Mouse (Mus musculus): ENCODE measurements around the gene Pcyt2. TPM values are rescaled to one million over a fixed set of nuclear protein-coding genes. Genes with fewer than 3 reads are reported as not detected.
"Not testable (repeated sequence)": the region's sequence is repeated elsewhere in the genome, so short reads cannot be mapped to it uniquely, and the experiment has no call there.

The Pcyt2 gene
- total and polyA plus RNA-seq, 3 experiments = 51.8 to 111 (median 55.6) TPM

DNA sequence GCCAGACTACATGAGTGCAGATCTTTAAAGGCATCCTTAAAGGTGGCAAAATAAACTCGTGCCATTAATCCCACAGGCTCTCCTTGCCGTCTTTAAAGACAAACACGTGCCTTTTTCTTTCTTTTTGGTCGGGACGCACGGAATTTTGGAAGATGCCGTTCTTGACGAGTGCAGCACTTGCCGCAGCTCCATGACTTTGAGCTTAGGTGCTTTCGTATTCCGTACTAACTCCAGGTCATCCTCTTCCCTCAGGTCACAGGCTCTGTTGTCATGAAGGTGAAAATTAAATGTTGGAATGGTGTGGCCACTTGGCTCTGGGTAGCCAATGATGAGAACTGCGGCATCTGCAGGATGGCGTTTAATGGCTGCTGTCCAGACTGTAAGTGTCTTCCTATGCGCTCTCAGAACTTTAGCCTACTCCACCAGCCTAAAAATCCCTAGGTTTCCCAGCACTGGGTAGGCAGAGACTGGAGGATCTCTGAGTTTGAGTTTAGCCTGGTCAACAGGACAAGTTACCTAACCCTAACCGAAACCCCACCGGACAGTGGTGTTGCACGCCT lies 18.7 kb downstream of the Pcyt2 start:
- Histone ChIP-seq H3K4me3 (peak overlapping the region; percentile 85), H3K79me2 (replicated peaks; ENCODE audit: control insufficient read depth, insufficient read depth, low read length) (peaks cover 3% of the 10 kb centered on the region), H3K27ac (peak overlapping the region; percentile 77), H3K4me1 (ENCODE audit: control insufficient read depth, insufficient read depth, low read length) (peaks cover 7% of the 10 kb centered on the region), H3K27me3 (ENCODE audit: control insufficient read depth, insufficient read depth, low read length) (no peaks in the 10 kb centered on the region), H3K36me3 (ENCODE audit: control insufficient read depth, insufficient read depth, low read length) (no peaks in the 10 kb centered on the region; the same call in 1 of the 2 replicates), H3K9ac (ENCODE audit: low read depth, low read length) (peak overlapping the region; percentile 81)
- intact Hi-C loops (cut with DNase I) = no loop called here
- DNase-seq = no peak
- WGBS = 41% methylated on average over 17 of the region's 17 CpGs
- TF ChIP-seq CTCF (IDR thresholded peaks at IDR 0.05) (no peak), EP300 (IDR thresholded peaks at IDR 0.05; ENCODE audit: insufficient read depth, low read depth, low read length) (no peak), POLR2A (IDR thresholded peaks at IDR 0.05; ENCODE audit: insufficient read depth, low read depth, low read length) (no peak)

GRCm38 (mm10) chr11:120598283-120598989 lies 19.3 kb downstream of the Pcyt2 start, which contains the start of the genes Alyref and Anapc11:
Alyref (minus strand) TSS chr11:120598365.
Anapc11 (plus strand) TSS chr11:120598421.
- H3K79me2 ChIP-seq (replicated peaks; ENCODE audit: control insufficient read depth, insufficient read depth, low read length) = peaks cover 3% of the 10 kb centered on the region
- intact Hi-C loops (cut with DNase I) = no loop called here

DNA sequence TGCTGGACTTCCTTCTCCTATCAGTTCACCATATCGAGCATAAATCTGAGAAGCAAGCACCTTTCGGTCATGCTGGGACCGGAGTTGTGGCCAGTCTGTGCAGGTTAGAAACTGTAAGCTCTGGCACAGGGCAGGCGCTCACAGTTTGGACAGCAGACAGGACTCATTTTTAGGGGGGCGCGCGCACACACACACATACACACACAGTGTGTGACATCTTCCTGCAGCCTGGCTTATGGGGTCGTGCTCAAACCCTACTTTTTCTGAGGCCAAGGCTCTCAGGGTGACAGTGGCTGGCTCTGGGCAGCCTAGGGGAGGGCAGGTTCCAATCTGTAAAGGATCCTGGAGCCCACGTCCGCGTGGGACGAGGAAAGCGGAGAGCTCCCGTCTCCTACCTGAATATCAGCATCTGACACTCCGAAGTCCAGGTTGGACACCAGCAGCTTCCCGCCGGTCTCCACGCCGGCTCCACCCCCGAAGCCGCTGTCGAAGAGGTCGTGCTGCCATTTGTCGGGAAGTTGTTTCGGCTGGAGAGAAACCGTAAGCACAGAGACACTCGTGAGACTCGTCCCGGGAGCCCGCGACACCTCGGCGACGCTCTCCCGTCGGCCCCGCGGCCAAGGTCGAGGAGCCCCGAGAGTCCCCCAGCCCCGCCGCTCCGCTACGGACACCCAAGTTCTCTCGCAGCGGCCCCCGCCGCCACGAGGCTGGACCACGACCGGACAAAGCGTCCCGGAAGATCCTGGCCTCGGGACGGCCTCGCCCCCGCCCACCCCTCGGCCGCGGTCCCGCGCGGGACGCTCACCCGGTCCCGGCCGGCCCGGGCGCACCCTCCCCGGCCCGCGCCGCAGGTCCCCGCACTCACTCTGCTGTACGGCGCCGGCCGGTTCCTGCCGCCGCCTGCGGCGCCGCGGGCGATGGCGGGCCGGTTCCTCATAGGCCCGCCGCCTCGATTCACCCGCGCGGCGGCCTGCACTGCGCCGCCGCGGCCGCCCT lies 20.2 kb downstream of the Pcyt2 start:
- peak overlapping the region; percentile 85 for H3K4me3 ChIP-seq
- peaks cover 3% of the 10 kb centered on the region for H3K79me2 ChIP-seq (replicated peaks; ENCODE audit: control insufficient read depth, insufficient read depth, low read length)
- H3K9ac ChIP-seq (ENCODE audit: low read depth, low read length) = peak overlapping the region; percentile 84
- no peaks in the 10 kb centered on the region for H3K27me3 ChIP-seq (ENCODE audit: control insufficient read depth, insufficient read depth, low read length)
- WGBS = 3% methylated on average over 96 of the region's 99 CpGs
- H3K4me1 ChIP-seq (ENCODE audit: control insufficient read depth, insufficient read depth, low read length) = peaks cover 7% of the 10 kb centered on the region
- intact Hi-C loops (cut with DNase I) = no loop called here
- TF ChIP-seq EP300 (IDR thresholded peaks at IDR 0.05; ENCODE audit: insufficient read depth, low read depth, low read length) (no peak), POLR2A (IDR thresholded peaks at IDR 0.05; ENCODE audit: insufficient read depth, low read depth, low read length) (no peak), CTCF (IDR thresholded peaks at IDR 0.05) (no peak)
- H3K27ac ChIP-seq = peak overlapping the region; percentile 77
- H3K36me3 ChIP-seq (ENCODE audit: control insufficient read depth, insufficient read depth, low read length) = no peaks in the 10 kb centered on the region; the same call in none of the 2 replicates
- DNase-seq = no peak

More at GRCm38 (mm10) chr11:120598283-120598989, 19.3 kb downstream of the Pcyt2 start, which contains the start of the genes Alyref and Anapc11:
- under 1% methylated on average over 88 of the region's 88 CpGs for WGBS
- Histone ChIP-seq H3K27ac (peak within 1 kb of the TSS; percentile 77), H3K36me3 (ENCODE audit: control insufficient read depth, insufficient read depth, low read length) (no peaks in the 10 kb centered on the region; the same call in 1 of the 2 replicates), H3K27me3 (ENCODE audit: control insufficient read depth, insufficient read depth, low read length) (no peaks in the 10 kb centered on the region), H3K4me3 (peak within 1 kb of the TSS; percentile 85), H3K9ac (ENCODE audit: low read depth, low read length) (peak within 1 kb of the TSS; percentile 84), H3K4me1 (ENCODE audit: control insufficient read depth, insufficient read depth, low read length) (peaks cover 7% of the 10 kb centered on the region)
- peak; percentile 96 to 97 for DNase-seq
- peak; percentile 53 for TF ChIP-seq POLR2A (IDR thresholded peaks at IDR 0.05; ENCODE audit: insufficient read depth, low read depth, low read length)
- TF ChIP-seq CTCF (IDR thresholded peaks at IDR 0.05) = peak; percentile 26
- no peak for TF ChIP-seq EP300 (IDR thresholded peaks at IDR 0.05; ENCODE audit: insufficient read depth, low read depth, low read length)

DNA sequence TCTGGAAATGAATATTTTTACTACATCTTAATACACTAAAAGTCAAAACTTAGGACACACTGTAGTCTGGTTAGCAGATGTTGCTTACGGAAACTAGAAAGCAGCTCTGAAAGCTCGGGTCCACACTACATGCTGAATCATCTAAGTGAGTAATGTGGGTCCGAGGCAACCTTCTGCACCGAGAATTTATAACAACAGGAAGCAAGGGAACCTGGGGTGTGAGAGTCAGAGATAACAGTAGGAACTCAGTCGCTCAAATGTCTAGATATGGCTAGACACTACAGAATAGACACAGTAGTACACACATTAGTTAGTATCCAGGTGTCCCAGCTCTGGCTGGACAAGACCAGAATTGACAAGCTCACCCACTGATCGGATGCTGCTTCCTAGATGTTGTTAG lies 29.2 kb downstream of the Pcyt2 start:
- 61% methylated on average over 6 of the region's 6 CpGs for WGBS

DNA sequence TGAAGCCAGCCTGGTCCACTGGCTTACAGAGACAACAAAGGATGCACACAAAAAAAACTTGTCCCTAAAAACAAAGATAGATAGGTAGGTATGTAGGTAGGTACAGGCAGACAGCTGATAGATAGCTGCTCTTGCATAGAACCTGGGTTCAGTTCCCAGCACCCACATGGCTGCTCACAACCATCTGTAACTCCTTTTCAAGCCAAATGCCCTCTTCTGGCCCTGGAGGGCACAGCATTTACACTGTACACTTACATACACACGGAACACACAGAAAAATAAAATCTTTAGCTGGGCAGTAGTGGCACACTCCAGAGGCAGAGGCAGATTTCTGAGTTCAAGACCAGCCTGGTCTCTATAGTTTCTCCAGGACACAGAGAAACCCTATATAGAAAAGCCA lies 33.8 kb downstream of the Pcyt2 start:
- intact Hi-C loops (cut with DNase I) = loop anchor here (2.0 to 5.0 kb wide), 3 partner anchors 29 to 128 kb away; partner anchors contain the start of genes Cenpx, Lrrc45 and Mcrip1
- H3K79me2 ChIP-seq (replicated peaks; ENCODE audit: control insufficient read depth, insufficient read depth, low read length) = peaks cover 5% of the 10 kb centered on the region
- no peak overlapping the region for H3K9ac ChIP-seq (ENCODE audit: low read depth, low read length)
- no peak overlapping the region for H3K4me3 ChIP-seq
- H3K4me1 ChIP-seq (ENCODE audit: control insufficient read depth, insufficient read depth, low read length) = peaks cover 7% of the 10 kb centered on the region
- H3K27ac ChIP-seq = no peak overlapping the region
- DNase-seq = no peak
- H3K36me3 ChIP-seq (ENCODE audit: control insufficient read depth, insufficient read depth, low read length) = peaks cover 6% of the 10 kb centered on the region
- TF ChIP-seq EP300 (IDR thresholded peaks at IDR 0.05; ENCODE audit: insufficient read depth, low read depth, low read length) (no peak), CTCF (IDR thresholded peaks at IDR 0.05) (no peak), POLR2A (IDR thresholded peaks at IDR 0.05; ENCODE audit: insufficient read depth, low read depth, low read length) (no peak)
- WGBS = 97% methylated on average over 1 of the region's 1 CpGs
- H3K27me3 ChIP-seq (ENCODE audit: control insufficient read depth, insufficient read depth, low read length) = no peaks in the 10 kb centered on the region

More for the DNA sequence above, 29.2 kb downstream of the Pcyt2 start:
- H3K27me3 ChIP-seq (ENCODE audit: control insufficient read depth, insufficient read depth, low read length) = no peaks in the 10 kb centered on the region
- H3K79me2 ChIP-seq (replicated peaks; ENCODE audit: control insufficient read depth, insufficient read depth, low read length) = no peaks in the 10 kb centered on the region
- no peak for TF ChIP-seq POLR2A (IDR thresholded peaks at IDR 0.05; ENCODE audit: insufficient read depth, low read depth, low read length)
- TF ChIP-seq EP300 (IDR thresholded peaks at IDR 0.05; ENCODE audit: insufficient read depth, low read depth, low read length) = no peak
- TF ChIP-seq CTCF (IDR thresholded peaks at IDR 0.05) = no peak
- H3K36me3 ChIP-seq (ENCODE audit: control insufficient read depth, insufficient read depth, low read length) = no peaks in the 10 kb centered on the region; the same call in none of the 2 replicates
- no peak overlapping the region for H3K9ac ChIP-seq (ENCODE audit: low read depth, low read length)
- DNase-seq = no peak
- H3K4me1 ChIP-seq (ENCODE audit: control insufficient read depth, insufficient read depth, low read length) = no peaks in the 10 kb centered on the region
- H3K4me3 ChIP-seq = no peak overlapping the region
- H3K27ac ChIP-seq = no peak overlapping the region
- intact Hi-C loops (cut with DNase I) = no loop called here

DNA sequence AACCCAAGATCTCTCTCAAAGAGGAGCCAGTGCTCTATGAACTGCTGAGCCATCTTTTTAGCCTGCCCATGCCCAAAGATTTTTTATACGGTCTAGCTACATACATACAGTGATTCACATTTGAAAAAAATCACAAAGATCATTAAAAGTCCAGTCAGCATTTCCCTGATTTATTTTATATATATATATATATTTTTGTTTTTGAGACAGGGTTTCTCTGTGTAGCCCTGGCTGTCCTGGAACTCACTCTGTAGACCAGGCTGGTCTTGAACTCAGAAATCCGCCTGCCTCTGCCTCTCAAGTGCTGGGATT lies 34.8 kb downstream of the Pcyt2 start:
- not testable (repeated sequence) for DNase-seq; H3K27me3 ChIP-seq (ENCODE audit: control insufficient read depth, insufficient read depth, low read length); H3K79me2 ChIP-seq (replicated peaks; ENCODE audit: control insufficient read depth, insufficient read depth, low read length); H3K9ac ChIP-seq (ENCODE audit: low read depth, low read length); H3K4me1 ChIP-seq (ENCODE audit: control insufficient read depth, insufficient read depth, low read length); H3K36me3 ChIP-seq (ENCODE audit: control insufficient read depth, insufficient read depth, low read length); H3K27ac ChIP-seq; H3K4me3 ChIP-seq
- intact Hi-C loops (cut with DNase I) = loop anchor here (2.0 to 5.0 kb wide), 3 partner anchors 30 to 129 kb away; partner anchors contain the start of genes Cenpx, Lrrc45 and Mcrip1
- WGBS = 95% methylated on average over 2 of the region's 2 CpGs

Measured in heart, adult 2 months (tissue).